Mouse (Mus musculus) layer of hippocampus, adult 8-10 months (tissue): Measurements from ENCODE around the gene Hsd3b7. TPM values are rescaled to one million over a fixed set of nuclear protein-coding genes. Genes with fewer than 3 reads are reported as not detected.

ENCODE experiments used
- total RNA-seq, 4 experiments: library from RNA; stranded (reverse); gene quantifications; 2 replicates each; pipeline ENCODE4 v1.2.4; 2022

Hsd3b7 gene
- total RNA-seq, 4 experiments from 2014 or later: 4.8 to 12.2 (median 10.7) TPM

Other genes starting within 250 kb of the Hsd3b7 start
- gene Tmem265, start 239.2 kb upstream of the Hsd3b7 start, total RNA-seq: 1 to 10 TPM in 1 of 4 experiments, under 1 TPM in 1, not detected in 2; 0.78 to 1.7 TPM
- gene Phkg2, start 227.3 kb upstream of the Hsd3b7 start, total RNA-seq: 10 to 100 TPM; 74.1 to 82.6 (median 79.2) TPM
- gene Ccdc189, start 212.0 kb upstream of the Hsd3b7 start, total RNA-seq: 10 to 100 TPM in 2 of 4 experiments, 1 to 10 TPM in 2; 7.7 to 12.8 (median 10.1) TPM
- 10 to 100 TPM; 70.0 to 79.2 (median 72.7) TPM for gene Rnf40, start 211.8 kb upstream of the Hsd3b7 start, total RNA-seq
- 10 to 100 TPM; 21.7 to 22.6 (median 22.1) TPM for gene Zfp629, start 184.8 kb upstream of the Hsd3b7 start, total RNA-seq
- 10 to 100 TPM; 26.5 to 38.4 (median 31.9) TPM for gene Bcl7c, start 91.7 kb upstream of the Hsd3b7 start, total RNA-seq
- 1 to 10 TPM; 3.1 to 5.2 (median 3.5) TPM for gene Ctf1, start 87.9 kb upstream of the Hsd3b7 start, total RNA-seq
- not detected for gene Ctf2, start 68.4 kb upstream of the Hsd3b7 start, total RNA-seq
- gene Fbxl19, start 56.1 kb upstream of the Hsd3b7 start, total RNA-seq: 10 to 100 TPM; 52.2 to 65.5 (median 56.3) TPM
- gene Orai3, start 30.8 kb upstream of the Hsd3b7 start, total RNA-seq: 10 to 100 TPM; 25.8 to 30.7 (median 29.4) TPM
- 10 to 100 TPM; 46.6 to 56.4 (median 48.7) TPM for gene Setd1a, start 23.9 kb upstream of the Hsd3b7 start, total RNA-seq
- gene Gm49388, start 15.0 kb upstream of the Hsd3b7 start, total RNA-seq: 1 to 10 TPM; 2.0 to 5.7 (median 2.3) TPM
- 10 to 100 TPM; 61.0 to 86.0 (median 77.0) TPM for gene Stx4a, start 23.7 kb downstream of the Hsd3b7 start, total RNA-seq
- 100 to 1,000 TPM; 344 to 361 (median 348) TPM for gene Stx1b, start 23.9 kb downstream of the Hsd3b7 start, total RNA-seq
- gene Zfp646, start 75.6 kb downstream of the Hsd3b7 start, total RNA-seq: 10 to 100 TPM; 34.5 to 36.5 (median 35.0) TPM
- 10 to 100 TPM; 19.2 to 23.8 (median 22.9) TPM for gene Zfp668, start 76.2 kb downstream of the Hsd3b7 start, total RNA-seq
- gene Prss53, start 90.4 kb downstream of the Hsd3b7 start, total RNA-seq: 1 to 10 TPM; 2.0 to 4.0 (median 2.8) TPM
- not detected for gene Gm21974, start 94.8 kb downstream of the Hsd3b7 start, total RNA-seq
- 10 to 100 TPM; 23.8 to 36.6 (median 31.8) TPM for gene Vkorc1, start 95.0 kb downstream of the Hsd3b7 start, total RNA-seq
- gene Bckdk, start 103.5 kb downstream of the Hsd3b7 start, total RNA-seq: 10 to 100 TPM; 42.0 to 45.2 (median 42.2) TPM
- 10 to 100 TPM; 28.5 to 38.3 (median 34.5) TPM for gene Kat8, start 111.9 kb downstream of the Hsd3b7 start, total RNA-seq
- gene Prss8, start 129.5 kb downstream of the Hsd3b7 start, total RNA-seq: under 1 TPM; 0.18 to 0.98 (median 0.46) TPM
- 10 to 100 TPM in 1 of 4 experiments, 1 to 10 TPM in 3; 8.0 to 12.7 (median 9.1) TPM for gene Prss36, start 146.1 kb downstream of the Hsd3b7 start, total RNA-seq
- 100 to 1,000 TPM; 328 to 387 (median 356) TPM for gene Fus, start 166.9 kb downstream of the Hsd3b7 start, total RNA-seq
- 10 to 100 TPM in 2 of 4 experiments, 1 to 10 TPM in 2; 2.6 to 14.8 (median 7.2) TPM for gene Pycard, start 193.3 kb downstream of the Hsd3b7 start, total RNA-seq
- 1 to 10 TPM in 2 of 4 experiments, under 1 TPM in 2; 0.47 to 1.1 (median 0.95) TPM for gene Trim72, start 203.3 kb downstream of the Hsd3b7 start, total RNA-seq